Mouse (Mus musculus): ENCODE measurements around the gene Anks1b. TPM values are rescaled to one million over a fixed set of nuclear protein-coding genes. Genes with fewer than 3 reads are reported as not detected.

Gene Anks1b
- total and polyA plus RNA-seq, 3 experiments, result not detected

DNA sequence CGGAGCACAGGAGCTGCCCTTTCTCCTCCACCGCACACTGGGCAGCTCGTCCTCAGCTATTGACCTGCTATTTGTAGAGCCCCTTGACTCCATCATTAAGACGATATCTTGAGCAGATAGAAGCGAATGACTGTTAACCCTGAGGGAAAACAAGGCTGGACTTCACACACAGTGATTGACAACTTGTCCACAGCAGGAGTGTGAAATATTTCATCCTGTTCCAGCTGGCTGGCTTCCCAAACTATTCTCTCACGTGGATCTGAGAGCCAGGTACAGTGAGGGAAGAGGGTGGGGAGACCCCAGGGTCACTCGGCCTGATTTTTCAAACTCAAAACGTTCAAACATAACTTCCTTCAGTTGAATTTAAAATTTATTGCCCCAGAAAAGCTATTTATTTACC lies 824.1 kb downstream of the Anks1b start:
- H3K9ac ChIP-seq (ENCODE audit: control insufficient read depth, low read depth, low read length, poor library complexity, severe bottlenecking), result no peak overlapping the region
- H3K36me3 ChIP-seq (ENCODE audit: control insufficient read depth in 1 of 2, insufficient read depth in 2 of 2, low read length in 2 of 2), result no peaks in the 10 kb centered on the region
- no peak overlapping the region for H3K4me3 ChIP-seq (ENCODE audit: control insufficient read depth in 1 of 2, insufficient read depth in 1 of 2, low read depth in 2 of 2, low read length in 2 of 2)
- no peaks in the 10 kb centered on the region for H3K9me3 ChIP-seq (replicated peaks; ENCODE audit: insufficient read depth, low read length)
- no peak for DNase-seq (ENCODE audit: low read depth, low spot score)
- H3K27me3 ChIP-seq (ENCODE audit: control insufficient read depth in 1 of 2, insufficient read depth in 2 of 2, low read length in 2 of 2), result no peaks in the 10 kb centered on the region
- H3K4me1 ChIP-seq (ENCODE audit: control insufficient read depth in 1 of 2, insufficient read depth in 2 of 2, low read length in 2 of 2), result no peaks in the 10 kb centered on the region
- H3K79me2 ChIP-seq (ENCODE audit: control insufficient read depth, insufficient read depth, low read length, poor library complexity), result no peaks in the 10 kb centered on the region
- H3K27ac ChIP-seq (ENCODE audit: control insufficient read depth, low read depth, low read length), result no peak overlapping the region
- TF ChIP-seq MXI1 (IDR thresholded peaks at IDR 0.05; ENCODE audit: low read depth, low read length), result no peak
- TF ChIP-seq KAT2A (conservative IDR thresholded peaks at IDR 0.05; ENCODE audit: low read depth, low read length), result no peak
- TF ChIP-seq USF1 (IDR thresholded peaks at IDR 0.05; ENCODE audit: low read depth, low read length), result no peak
- TF ChIP-seq TCF12 (IDR thresholded peaks at IDR 0.05; ENCODE audit: low read depth, low read length), result no peak
- TF ChIP-seq GABPA (IDR thresholded peaks at IDR 0.05; ENCODE audit: low read depth, low read length), result no peak
- no peak for TF ChIP-seq NELFE (IDR thresholded peaks at IDR 0.05; ENCODE audit: low read depth, low read length)

DNA sequence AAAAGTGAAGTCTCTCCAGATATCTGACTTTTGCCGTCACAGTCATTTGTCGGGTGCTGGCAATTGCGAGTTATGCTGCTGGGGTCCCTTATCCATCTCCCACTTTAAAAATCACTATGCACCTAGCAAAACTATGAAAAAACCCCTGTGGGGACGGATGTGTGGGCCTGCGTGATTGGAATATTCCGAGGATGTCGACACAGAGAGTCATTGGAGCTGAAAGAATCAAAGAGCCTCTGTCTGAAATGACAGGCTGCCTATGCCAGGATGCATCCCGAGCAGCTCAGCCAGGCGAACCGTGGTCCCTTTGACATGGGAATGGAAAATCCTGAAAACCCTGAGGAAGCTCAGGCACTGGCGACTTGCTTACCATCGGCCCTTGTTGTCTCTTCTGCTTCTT lies 825.9 kb downstream of the Anks1b start:
- Histone ChIP-seq H3K9me3 (replicated peaks; ENCODE audit: insufficient read depth, low read length) (no peaks in the 10 kb centered on the region), H3K79me2 (ENCODE audit: control insufficient read depth, insufficient read depth, low read length, poor library complexity) (no peaks in the 10 kb centered on the region), H3K4me3 (ENCODE audit: control insufficient read depth in 1 of 2, insufficient read depth in 1 of 2, low read depth in 2 of 2, low read length in 2 of 2) (no peak overlapping the region), H3K27ac (ENCODE audit: control insufficient read depth, low read depth, low read length) (no peak overlapping the region), H3K27me3 (ENCODE audit: control insufficient read depth in 1 of 2, insufficient read depth in 2 of 2, low read length in 2 of 2) (no peaks in the 10 kb centered on the region), H3K36me3 (ENCODE audit: control insufficient read depth in 1 of 2, insufficient read depth in 2 of 2, low read length in 2 of 2) (no peaks in the 10 kb centered on the region), H3K4me1 (ENCODE audit: control insufficient read depth in 1 of 2, insufficient read depth in 2 of 2, low read length in 2 of 2) (no peaks in the 10 kb centered on the region), H3K9ac (ENCODE audit: control insufficient read depth, low read depth, low read length, poor library complexity, severe bottlenecking) (no peak overlapping the region)
- TF ChIP-seq ETS1 (IDR thresholded peaks at IDR 0.05; ENCODE audit: low read depth, low read length), result no peak
- TF ChIP-seq EP300 (IDR thresholded peaks at IDR 0.05; ENCODE audit: low read depth in 1 of 2, low read length in 2 of 2), result no peak
- no peak for TF ChIP-seq JUND (IDR thresholded peaks at IDR 0.05; ENCODE audit: low read depth, low read length)
- TF ChIP-seq GABPA (IDR thresholded peaks at IDR 0.05; ENCODE audit: low read depth, low read length), result no peak
- no peak for TF ChIP-seq HCFC1 (IDR thresholded peaks at IDR 0.05; ENCODE audit: low read depth, low read length)
- TF ChIP-seq MEF2A (IDR thresholded peaks at IDR 0.05; ENCODE audit: extremely low read depth, insufficient replicate concordance, low read depth, low read length, poor library complexity, severe bottlenecking), result no peak
- TF ChIP-seq ZNF384 (IDR thresholded peaks at IDR 0.05; ENCODE audit: low read depth, low read length), result no peak
- no peak for TF ChIP-seq ZC3H11A (IDR thresholded peaks at IDR 0.05; ENCODE audit: low read depth, low read length)
- no peak for DNase-seq (ENCODE audit: low read depth, low spot score)

GRCm38 (mm10) chr10:90704602-90705001 lies 831.3 kb downstream of the Anks1b start:
- no peaks in the 10 kb centered on the region for H3K4me1 ChIP-seq (ENCODE audit: control insufficient read depth in 1 of 2, insufficient read depth in 2 of 2, low read length in 2 of 2)
- H3K27ac ChIP-seq (ENCODE audit: control insufficient read depth, low read depth, low read length), result no peak overlapping the region
- H3K79me2 ChIP-seq (ENCODE audit: control insufficient read depth, insufficient read depth, low read length, poor library complexity), result no peaks in the 10 kb centered on the region
- no peaks in the 10 kb centered on the region for H3K36me3 ChIP-seq (ENCODE audit: control insufficient read depth in 1 of 2, insufficient read depth in 2 of 2, low read length in 2 of 2)
- DNase-seq (ENCODE audit: low read depth, low spot score), result no peak
- TF ChIP-seq NRF1 (IDR thresholded peaks at IDR 0.05; ENCODE audit: insufficient read depth, low read depth, low read length, poor library complexity, severe bottlenecking), result no peak
- no peak for TF ChIP-seq EP300 (IDR thresholded peaks at IDR 0.05; ENCODE audit: low read depth in 1 of 2, low read length in 2 of 2)
- no peak for TF ChIP-seq SMC3 (IDR thresholded peaks at IDR 0.05; ENCODE audit: low read depth, low read length)
- TF ChIP-seq SIN3A (IDR thresholded peaks at IDR 0.05; ENCODE audit: low read length), result no peak
- TF ChIP-seq CHD1 (IDR thresholded peaks at IDR 0.05; ENCODE audit: low read depth, low read length), result no peak
- TF ChIP-seq POLR2AphosphoS5 (IDR thresholded peaks at IDR 0.05; ENCODE audit: borderline replicate concordance, low read depth, low read length), result no peak
- no peak for TF ChIP-seq MEF2A (IDR thresholded peaks at IDR 0.05; ENCODE audit: extremely low read depth, insufficient replicate concordance, low read depth, low read length, poor library complexity, severe bottlenecking)
- TF ChIP-seq ZKSCAN1 (IDR thresholded peaks at IDR 0.05; ENCODE audit: low read depth, low read length), result no peak
- no peak for TF ChIP-seq ETS1 (IDR thresholded peaks at IDR 0.05; ENCODE audit: low read depth, low read length)
- no peak for TF ChIP-seq CHD2 (IDR thresholded peaks at IDR 0.05; ENCODE audit: low read length)
- no peak for TF ChIP-seq MYB (IDR thresholded peaks at IDR 0.05; ENCODE audit: low read depth, low read length)
- TF ChIP-seq TAL1 (IDR thresholded peaks at IDR 0.05; ENCODE audit: low read length), result no peak
- TF ChIP-seq JUND (IDR thresholded peaks at IDR 0.05; ENCODE audit: low read depth, low read length), result no peak
- TF ChIP-seq E2F4 (IDR thresholded peaks at IDR 0.05; ENCODE audit: borderline replicate concordance, low read depth, low read length), result no peak
- TF ChIP-seq BHLHE40 (IDR thresholded peaks at IDR 0.05; ENCODE audit: borderline replicate concordance, low read depth, low read length), result no peak
- no peak for TF ChIP-seq GABPA (IDR thresholded peaks at IDR 0.05; ENCODE audit: low read depth, low read length)
- no peaks in the 10 kb centered on the region for H3K9me3 ChIP-seq (replicated peaks; ENCODE audit: insufficient read depth, low read length)
- no peak overlapping the region for H3K4me3 ChIP-seq (ENCODE audit: control insufficient read depth in 1 of 2, insufficient read depth in 1 of 2, low read depth in 2 of 2, low read length in 2 of 2)
- no peak overlapping the region for H3K9ac ChIP-seq (ENCODE audit: control insufficient read depth, low read depth, low read length, poor library complexity, severe bottlenecking)
- no peaks in the 10 kb centered on the region for H3K27me3 ChIP-seq (ENCODE audit: control insufficient read depth in 1 of 2, insufficient read depth in 2 of 2, low read length in 2 of 2)
